Mouse (Mus musculus) neural tube, embryonic 13.5 days (tissue): Measurements from ENCODE around the gene Lst1. TPM values are rescaled to one million over a fixed set of nuclear protein-coding genes. Genes with fewer than 3 reads are reported as not detected.
A peak's percentile ranks its signal among the peaks of the same experiment; 100 is the strongest.

ENCODE experiments used
- ATAC-seq: fragments of 200-750 bp; cut with Nextera tagmentation; 2 replicates; pipeline ENCODE4 v1.8.0; 2017; ENCODE audit warnings: low read depth, mild to moderate bottlenecking, moderate TSS enrichment, moderate library complexity
- H3K27ac ChIP-seq: fragments of 300-500 bp; sonication (generic); replicated peaks from 2 replicates; pipeline ENCODE4 v1.5.1; 2015; ENCODE audit warnings: moderate library complexity, mild to moderate bottlenecking, inconsistent platforms
- H3K27me3 ChIP-seq: fragments of 300-500 bp; sonication (generic); 2 replicates; pipeline ENCODE4 v1.6.1; 2015; ENCODE audit warnings: mild to moderate bottlenecking, inconsistent platforms
- H3K36me3 ChIP-seq: fragments of 300-500 bp; sonication (generic); 2 replicates; pipeline ENCODE4 v1.6.1; 2015; ENCODE audit warnings: mild to moderate bottlenecking, inconsistent platforms
- H3K4me1 ChIP-seq: fragments of 300-500 bp; sonication (generic); replicated peaks from 2 replicates; pipeline ENCODE4 v1.6.1; 2015; ENCODE audit warnings: inconsistent platforms
- H3K4me2 ChIP-seq: fragments of 300-500 bp; sonication (generic); 2 replicates; pipeline ENCODE4 v1.6.1; 2015; ENCODE audit warnings: inconsistent platforms, mild to moderate bottlenecking, moderate library complexity
- H3K4me3 ChIP-seq: fragments of 300-500 bp; sonication (generic); 2 replicates; pipeline ENCODE4 v1.5.1; 2015; ENCODE audit warnings: mild to moderate bottlenecking, inconsistent platforms
- H3K9ac ChIP-seq: fragments of 300-500 bp; sonication (generic); 2 replicates; pipeline ENCODE4 v1.6.1; 2015; ENCODE audit warnings: moderate library complexity, mild to moderate bottlenecking, inconsistent platforms
- H3K9me3 ChIP-seq: fragments of 300-500 bp; sonication (generic); 2 replicates; pipeline ENCODE4 v1.6.1; 2016; ENCODE audit warnings: inconsistent platforms
- WGBS: fragments of 180-500 bp; shearing (Covaris S2); methylation state at CpG from one replicate; pipeline ENCODE4 v1.1.7; 2015; 5-methylcytosine and 5-hydroxymethylcytosine counted together
- polyA plus RNA-seq: library from polyadenylated mRNA; unstranded; fragments of >200 nt; fragmentation: Nextera tagmentation; extraction: Ambion mirVana; gene quantifications from 2 replicates; pipeline ENCODE4 v1.2.1, GENCODE M21; 2015

Lst1 gene
- polyA plus RNA-seq, 1 experiment from 2014 or later: 8.9 TPM

GRCm38 (mm10) chr17:35193881-35194843 lies 5.9 kb upstream of the Lst1 start, which contains the start of gene Ltb:
Ltb (plus strand) TSS chr17:35194439.
- Histone ChIP-seq H3K4me1 (peaks cover 19% of the 10 kb centered on the region), H3K4me2 (peak within 1 kb of the TSS; percentile 67), H3K36me3 (no peaks in the 10 kb centered on the region), H3K9me3 (no peaks in the 10 kb centered on the region), H3K9ac (peak within 1 kb of the TSS; percentile 60; the same call in 1 of the 2 replicates), H3K27me3 (peaks cover 44% of the 10 kb centered on the region), H3K4me3 (peak within 1 kb of the TSS; percentile 37; the same call in 1 of the 2 replicates), H3K27ac (no peak within 1 kb of the TSS)
- ATAC-seq: no peak
- 73% methylated on average over 28 of the region's 28 CpGs for WGBS

- no peak overlapping the region for H3K27ac ChIP-seq
- ATAC-seq: no peak
- H3K9me3 ChIP-seq: no peaks in the 10 kb centered on the region
- peaks cover 34% of the 10 kb centered on the region for H3K27me3 ChIP-seq
- H3K4me1 ChIP-seq: peaks cover 19% of the 10 kb centered on the region
- WGBS: 82% methylated on average over 5 of the region's 5 CpGs
- no peak overlapping the region for H3K9ac ChIP-seq
- no peaks in the 10 kb centered on the region for H3K36me3 ChIP-seq
- H3K4me3 ChIP-seq: no peak overlapping the region
- no peak overlapping the region for H3K4me2 ChIP-seq
Observed at GRCm38 (mm10) chr17:35192924-35193323, 4.7 kb upstream of the Lst1 start.

GRCm38 (mm10) chr17:35191723-35192122 lies 3.5 kb upstream of the Lst1 start:
- Histone ChIP-seq H3K4me3 (no peak overlapping the region), H3K27me3 (peaks cover 28% of the 10 kb centered on the region), H3K4me2 (no peak overlapping the region), H3K9me3 (no peaks in the 10 kb centered on the region), H3K36me3 (no peaks in the 10 kb centered on the region), H3K27ac (no peak overlapping the region), H3K9ac (no peak overlapping the region), H3K4me1 (peaks cover 19% of the 10 kb centered on the region)
- no peak for ATAC-seq
- 67% methylated on average over 2 of the region's 2 CpGs for WGBS

- Histone ChIP-seq H3K27me3 (peaks cover 11% of the 10 kb centered on the region), H3K4me1 (peaks cover 15% of the 10 kb centered on the region), H3K9me3 (no peaks in the 10 kb centered on the region), H3K9ac (no peak overlapping the region), H3K36me3 (no peaks in the 10 kb centered on the region), H3K4me3 (no peak overlapping the region), H3K27ac (no peak overlapping the region), H3K4me2 (no peak overlapping the region)
- WGBS: 70% methylated on average over 4 of the region's 4 CpGs
- no peak for ATAC-seq
Observed at GRCm38 (mm10) chr17:35190096-35190495, 1.9 kb upstream of the Lst1 start.

- no peaks in the 10 kb centered on the region for H3K9me3 ChIP-seq
- no peak overlapping the region for H3K4me2 ChIP-seq
- ATAC-seq: no peak
- WGBS: 67% methylated on average over 1 of the region's 1 CpGs
- peaks cover 7% of the 10 kb centered on the region for H3K4me1 ChIP-seq
- H3K4me3 ChIP-seq: no peak overlapping the region
- H3K9ac ChIP-seq: no peak overlapping the region
- no peak overlapping the region for H3K27ac ChIP-seq
- no peaks in the 10 kb centered on the region for H3K36me3 ChIP-seq
- peaks cover 2% of the 10 kb centered on the region for H3K27me3 ChIP-seq
Observed at GRCm38 (mm10) chr17:35189186-35189585, 947 bp upstream of the Lst1 start.

GRCm38 (mm10) chr17:35187345-35187744 lies 894 bp downstream of the Lst1 start:
- no peak for ATAC-seq
- 71% methylated on average over 4 of the region's 4 CpGs for WGBS
- H3K27me3 ChIP-seq: no peaks in the 10 kb centered on the region
- H3K27ac ChIP-seq: no peak overlapping the region
- peaks cover 7% of the 10 kb centered on the region for H3K4me1 ChIP-seq
- no peak overlapping the region for H3K9ac ChIP-seq
- no peak overlapping the region for H3K4me2 ChIP-seq
- H3K4me3 ChIP-seq: no peak overlapping the region
- no peaks in the 10 kb centered on the region for H3K36me3 ChIP-seq
- H3K9me3 ChIP-seq: no peaks in the 10 kb centered on the region

- Histone ChIP-seq H3K4me1 (peaks cover 7% of the 10 kb centered on the region), H3K36me3 (no peaks in the 10 kb centered on the region), H3K4me3 (peak overlapping the region; percentile 36), H3K4me2 (peak overlapping the region; percentile 56), H3K9ac (0 out of 2 replicates have a peak overlapping the region, but pooled peaks have one; percentile 38), H3K27me3 (no peaks in the 10 kb centered on the region), H3K9me3 (no peaks in the 10 kb centered on the region), H3K27ac (peak overlapping the region; percentile 29)
- WGBS: 3% methylated on average over 4 of the region's 4 CpGs
- ATAC-seq: no peak
Observed at GRCm38 (mm10) chr17:35186681-35187080, 1.6 kb downstream of the Lst1 start.

- peak; percentile 68; the same call in 1 of the 2 replicates for ATAC-seq
- H3K27ac ChIP-seq: peak overlapping the region; percentile 29
- WGBS: 2% methylated on average over 16 of the region's 18 CpGs
Observed at GRCm38 (mm10) chr17:35185639-35186611, 2.3 kb downstream of the Lst1 start.

GRCm38 (mm10) chr17:35180093-35180492 lies 8.1 kb downstream of the Lst1 start:
- no peaks in the 10 kb centered on the region for H3K9me3 ChIP-seq
- H3K9ac ChIP-seq: no peak overlapping the region
- ATAC-seq: no peak
- no peaks in the 10 kb centered on the region for H3K36me3 ChIP-seq
- H3K4me1 ChIP-seq: no peaks in the 10 kb centered on the region
- H3K27me3 ChIP-seq: no peaks in the 10 kb centered on the region
- 90% methylated on average over 5 of the region's 5 CpGs for WGBS
- H3K4me3 ChIP-seq: no peak overlapping the region
- H3K27ac ChIP-seq: no peak overlapping the region
- no peak overlapping the region for H3K4me2 ChIP-seq

More at GRCm38 (mm10) chr17:35185639-35186611, 2.3 kb downstream of the Lst1 start:
- Histone ChIP-seq H3K36me3 (no peaks in the 10 kb centered on the region), H3K4me1 (peaks cover 7% of the 10 kb centered on the region), H3K9me3 (no peaks in the 10 kb centered on the region), H3K27me3 (no peaks in the 10 kb centered on the region), H3K4me3 (peak overlapping the region; percentile 36), H3K9ac (peak overlapping the region; percentile 38), H3K4me2 (peak overlapping the region; percentile 56)

GRCm38 (mm10) chr17:35178528-35178927 lies 9.7 kb downstream of the Lst1 start:
- ATAC-seq: peak; percentile 27; the same call in 1 of the 2 replicates

GRCm38 (mm10) chr17:35175968-35176367 lies 12.3 kb downstream of the Lst1 start, which contains the start of gene Aif1:
Aif1 (minus strand) TSS chr17:35176068.
- WGBS: 62% methylated on average over 2 of the region's 2 CpGs
- Histone ChIP-seq H3K9me3 (no peaks in the 10 kb centered on the region), H3K4me1 (no peaks in the 10 kb centered on the region), H3K9ac (no peak within 1 kb of the TSS), H3K4me3 (no peak within 1 kb of the TSS), H3K27ac (no peak within 1 kb of the TSS), H3K36me3 (no peaks in the 10 kb centered on the region), H3K4me2 (no peak within 1 kb of the TSS), H3K27me3 (no peaks in the 10 kb centered on the region)
- ATAC-seq: no peak

More at GRCm38 (mm10) chr17:35178528-35178927, 9.7 kb downstream of the Lst1 start:
- no peak overlapping the region for H3K4me3 ChIP-seq
- H3K27ac ChIP-seq: no peak overlapping the region
- no peaks in the 10 kb centered on the region for H3K4me1 ChIP-seq
- no peaks in the 10 kb centered on the region for H3K27me3 ChIP-seq
- no peak overlapping the region for H3K4me2 ChIP-seq
- no peaks in the 10 kb centered on the region for H3K9me3 ChIP-seq
- no peaks in the 10 kb centered on the region for H3K36me3 ChIP-seq
- 19% methylated on average over 5 of the region's 5 CpGs for WGBS
- H3K9ac ChIP-seq: no peak overlapping the region
